Mouse (Mus musculus) heart, adult 2 months (tissue): ENCODE measurements around the gene Baz2b.

Source experiments
- CTCF ChIP-seq: fragments of 200-600 bp; IDR thresholded peaks from 2 replicates; pipeline ENCODE4 v1.8.1; 2022; ENCODE audit warnings: antibody characterized with exemption, mild to moderate bottlenecking, moderate library complexity
- EP300 ChIP-seq: fragments of 200-500 bp; IDR thresholded peaks from 2 replicates; pipeline ENCODE4 v1.6.1; 2011; ENCODE audit warnings: low read depth, low read length, control low read depth; ENCODE audit not compliant: insufficient read depth
- POLR2A ChIP-seq: fragments of 200-500 bp; IDR thresholded peaks from 2 replicates; pipeline ENCODE4 v1.6.1; 2011; ENCODE audit warnings: mild to moderate bottlenecking, low read depth, low read length, control low read depth; ENCODE audit not compliant: insufficient read depth

GRCm38 (mm10) chr2:60041485-60042274, 168.0 kb downstream of the Baz2b start:
- TF ChIP-seq CTCF (no peak), POLR2A (no peak), EP300 (no peak)
